Mouse (Mus musculus) inflammation-experienced regulatory T-cells, adult 16 weeks (primary cell): ENCODE results near the gene Olfr1431. TPM values are rescaled to one million over a fixed set of nuclear protein-coding genes. Genes with fewer than 3 reads are reported as not detected.

Source experiments
- polyA plus RNA-seq: library from polyadenylated mRNA; unstranded; fragments of 100-300 nt; shearing (Covaris generic); gene quantifications from one replicate; pipeline ENCODE4 v1.2.1, GENCODE M21; 2017

The Olfr1431 gene
- polyA plus RNA-seq, result not detected

DNA sequence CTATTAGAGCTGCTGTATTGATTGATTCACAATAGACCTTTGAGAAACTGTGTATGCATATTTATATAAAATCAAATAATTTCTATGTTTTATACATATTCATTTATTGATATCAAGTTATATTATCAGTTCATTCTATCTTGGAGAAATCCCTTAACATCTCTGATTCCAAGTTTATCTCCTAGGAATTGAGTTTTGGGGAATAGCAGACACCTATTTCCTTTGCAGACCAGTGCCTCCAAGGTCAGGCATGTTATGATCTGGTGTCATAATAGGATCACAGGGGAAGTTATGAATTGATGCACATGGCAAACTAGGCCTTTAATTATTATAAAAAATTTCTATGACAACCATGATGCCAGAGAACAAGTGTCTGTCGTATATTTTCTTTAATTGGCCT, at the start of gene Olfr1431:
Olfr1431 (plus strand) TSS at position 301 of the 400 bp plus-strand sequence.

DNA sequence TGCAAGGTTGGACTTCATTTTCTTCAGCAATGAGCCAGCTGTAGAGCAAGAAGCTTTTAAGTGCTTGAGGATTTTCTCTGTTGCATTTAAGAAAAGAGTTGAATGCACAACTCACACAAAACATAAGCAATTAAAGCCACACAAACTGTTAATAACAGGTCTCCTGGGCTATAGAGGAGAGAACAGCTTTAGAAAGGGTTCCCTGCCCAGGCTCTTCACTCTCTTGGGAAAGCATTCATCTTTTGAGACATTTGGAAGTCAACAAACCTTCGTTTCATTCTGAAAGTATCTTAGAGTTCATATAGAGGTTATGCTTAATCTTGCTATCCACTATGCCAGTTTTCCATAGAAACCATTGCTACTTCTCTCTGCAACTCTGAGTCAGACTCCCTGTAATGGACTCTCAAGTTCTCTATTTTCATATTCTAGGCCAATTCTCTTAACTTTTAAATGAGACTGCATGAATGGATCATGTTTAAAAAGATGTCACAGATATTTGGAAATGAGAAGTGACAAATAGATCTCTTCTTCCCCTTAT, 30.3 kb upstream of the Olfr1431 start, which contains the start of gene Olfr1555-ps1:
Olfr1555-ps1 (minus strand) TSS at position 51 of the 538 bp plus-strand sequence.

DNA sequence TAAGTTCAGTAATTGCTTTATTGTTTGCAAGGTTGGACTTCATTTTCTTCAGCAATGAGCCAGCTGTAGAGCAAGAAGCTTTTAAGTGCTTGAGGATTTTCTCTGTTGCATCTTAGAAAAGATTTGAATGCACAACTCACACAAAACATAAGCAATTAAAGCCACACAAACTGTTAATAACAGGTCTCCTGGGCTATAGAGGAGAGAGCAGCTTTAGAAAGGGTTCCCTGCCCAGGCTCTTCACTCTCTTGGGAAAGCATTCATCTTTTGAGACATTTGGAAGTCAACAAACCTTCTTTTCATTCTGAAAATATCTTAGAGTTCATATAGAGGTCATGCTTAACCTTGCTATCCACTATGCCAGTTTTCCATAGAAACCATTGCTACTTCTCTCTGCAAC, 32.1 kb downstream of the Olfr1431 start, which contains the start of gene Olfr1432:
Olfr1432 (minus strand) TSS at position 101 of the 400 bp plus-strand sequence.

DNA sequence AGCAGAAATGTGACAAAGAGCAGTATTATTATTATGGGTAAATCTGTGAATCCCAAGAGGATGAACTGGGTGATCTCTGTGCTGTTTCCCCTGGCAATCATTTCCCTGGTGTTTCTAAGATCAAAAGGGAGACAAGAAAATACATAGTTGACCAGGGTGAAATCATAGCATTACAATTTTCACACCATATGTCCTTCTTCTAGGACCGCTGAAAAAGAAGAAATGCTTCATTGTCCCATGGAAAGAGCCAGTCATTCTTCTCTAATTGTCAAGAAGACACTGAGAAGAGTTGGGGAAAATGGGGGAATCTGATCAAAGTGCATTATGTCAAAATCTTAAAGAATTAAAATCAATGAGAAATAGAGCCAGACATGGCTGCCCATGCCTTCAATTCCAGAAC, 41.1 kb downstream of the Olfr1431 start, which contains the start of gene Olfr262:
Olfr262 (minus strand) TSS at position 101 of the 400 bp plus-strand sequence.

DNA sequence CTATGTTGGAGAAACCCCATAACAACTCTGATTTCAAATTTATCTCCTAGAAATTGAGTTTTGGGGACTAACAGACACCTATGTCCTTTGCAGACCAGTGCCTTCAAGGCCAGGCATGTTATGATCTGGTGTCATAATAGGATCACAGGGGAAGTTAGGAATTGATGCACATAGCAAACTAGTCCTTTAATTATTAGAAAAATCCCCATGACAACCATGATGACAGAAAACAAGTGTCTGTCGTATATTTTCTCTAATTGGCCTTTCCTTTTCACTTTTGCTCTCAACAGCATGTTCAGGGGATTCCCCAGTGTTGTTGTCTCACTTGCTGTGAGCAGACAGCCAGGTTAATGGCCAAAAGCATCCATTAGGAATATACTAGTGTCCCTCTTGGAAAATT, 60.3 kb downstream of the Olfr1431 start, which contains the start of gene Olfr235:
Olfr235 (plus strand) TSS at position 301 of the 400 bp plus-strand sequence.

Other genes starting within 250 kb of the Olfr1431 start
- 4.1 TPM for gene Osbp, start 234.7 kb upstream of the Olfr1431 start, polyA plus RNA-seq
- not detected for gene Olfr1423, start 159.3 kb upstream of the Olfr1431 start, polyA plus RNA-seq
- gene Olfr1424, start 138.0 kb upstream of the Olfr1431 start, polyA plus RNA-seq, result not detected
- not detected for gene Olfr1425, start 122.9 kb upstream of the Olfr1431 start, polyA plus RNA-seq
- not detected for gene Olfr1426, start 108.6 kb upstream of the Olfr1431 start, polyA plus RNA-seq
- not detected for gene Olfr1427, start 97.3 kb upstream of the Olfr1431 start, polyA plus RNA-seq
- not detected for gene Olfr1428, start 84.7 kb upstream of the Olfr1431 start, polyA plus RNA-seq
- gene Olfr76, start 77.4 kb upstream of the Olfr1431 start, polyA plus RNA-seq, result not detected
- 0.10 TPM for gene Olfr1555-ps1, start 30.5 kb upstream of the Olfr1431 start, polyA plus RNA-seq
- gene Olfr1432, start 32.0 kb downstream of the Olfr1431 start, polyA plus RNA-seq, result not detected
- gene Olfr262, start 41.0 kb downstream of the Olfr1431 start, polyA plus RNA-seq, result not detected
- gene Olfr235, start 60.4 kb downstream of the Olfr1431 start, polyA plus RNA-seq, result not detected
- gene Olfr1434, start 79.2 kb downstream of the Olfr1431 start, polyA plus RNA-seq, result not detected
- not detected for gene Olfr1436, start 98.5 kb downstream of the Olfr1431 start, polyA plus RNA-seq
- not detected for gene Olfr1437, start 124.5 kb downstream of the Olfr1431 start, polyA plus RNA-seq
- not detected for gene Olfr1438-ps1, start 135.3 kb downstream of the Olfr1431 start, polyA plus RNA-seq
- gene Olfr1440, start 186.6 kb downstream of the Olfr1431 start, polyA plus RNA-seq, result not detected
- gene Olfr1441, start 216.8 kb downstream of the Olfr1431 start, polyA plus RNA-seq, result not detected
- not detected for gene Pfpl, start 227.3 kb downstream of the Olfr1431 start, polyA plus RNA-seq